Mouse (Mus musculus) olfactory bulb, adult 2 months (tissue): ENCODE data around the gene Tle1.

Experiments used
- CTCF ChIP-seq: fragments of 200-500 bp; IDR thresholded peaks from 2 replicates; pipeline ENCODE4 v1.5.1; 2012; ENCODE audit warnings: low read depth, mild to moderate bottlenecking, low read length, moderate library complexity; ENCODE audit not compliant: insufficient read depth
- POLR2A ChIP-seq: fragments of 200-500 bp; IDR thresholded peaks from 2 replicates; pipeline ENCODE4 v1.6.1; 2012; ENCODE audit warnings: mild to moderate bottlenecking, low read depth, low read length, moderate library complexity; ENCODE audit not compliant: insufficient read depth

GRCm38 (mm10) chr4:72204420-72205045 is 3.8 kb upstream of the Tle1 start:
- TF ChIP-seq CTCF = no peak
- no peak for TF ChIP-seq POLR2A
